Mouse (Mus musculus): ENCODE results near the gene Tbc1d2b. TPM values are rescaled to one million over a fixed set of nuclear protein-coding genes. Genes with fewer than 3 reads are reported as not detected.

Gene Tbc1d2b
- polyA plus RNA-seq, 1 experiment = 2.2 TPM

GRCm38 (mm10) chr9:90297637-90298036 lies 27.0 kb upstream of the Tbc1d2b start:
- Histone ChIP-seq H3K4me3 (ENCODE audit: control insufficient read depth, low read depth, low read length) (no peak overlapping the region), H3K4me1 (ENCODE audit: control insufficient read depth, insufficient read depth, low read length) (no peaks in the 10 kb centered on the region), H3K27me3 (ENCODE audit: control insufficient read depth, insufficient read depth, low read length) (no peaks in the 10 kb centered on the region), H3K36me3 (ENCODE audit: control insufficient read depth, insufficient read depth, low read length) (no peaks in the 10 kb centered on the region), H3K27ac (ENCODE audit: control insufficient read depth, insufficient read depth, low read depth, low read length) (no peak overlapping the region)
- TF ChIP-seq CTCF (IDR thresholded peaks at IDR 0.05; ENCODE audit: control insufficient read depth, insufficient read depth, insufficient replicate concordance, low read depth, low read length) (no peak), POLR2A (IDR thresholded peaks at IDR 0.05; ENCODE audit: control insufficient read depth, low read depth, low read length) (no peak)

DNA sequence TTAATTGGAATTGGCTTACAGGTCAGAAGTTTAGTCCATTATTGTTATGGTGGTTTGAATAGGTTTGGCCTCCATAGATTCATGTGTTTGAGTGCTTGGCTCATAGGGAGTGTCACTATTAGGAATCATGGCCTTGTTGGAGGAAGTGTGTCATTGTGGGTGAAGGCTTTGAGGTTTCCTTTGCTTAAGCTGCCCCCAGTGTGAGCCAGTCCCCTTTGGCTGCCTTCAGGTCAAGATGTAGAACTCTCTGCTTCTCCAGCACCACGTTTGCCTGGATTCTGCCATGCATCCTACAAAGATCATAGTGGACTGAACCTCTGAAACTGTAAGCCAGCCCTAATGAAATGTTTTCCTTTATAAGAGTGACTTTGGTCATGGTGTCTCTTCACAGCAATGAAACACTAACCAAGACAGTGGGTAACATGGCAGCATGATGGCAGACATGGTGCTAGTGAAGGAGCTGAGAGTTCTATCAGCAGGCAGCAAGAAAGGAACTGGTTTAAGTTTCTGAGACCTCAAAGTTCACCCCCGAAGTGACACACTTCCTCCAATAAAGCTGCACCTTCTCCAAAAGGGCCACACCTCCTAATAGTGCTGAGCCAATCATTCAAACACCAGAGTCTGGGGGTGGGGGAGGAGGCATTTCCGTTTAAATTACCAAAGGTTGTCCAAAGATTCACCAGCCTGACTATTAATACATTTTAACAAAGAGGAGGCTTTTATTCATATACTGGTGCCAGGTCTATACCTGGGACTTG lies 23.2 kb upstream of the Tbc1d2b start:
- no peak overlapping the region for H3K4me3 ChIP-seq (ENCODE audit: control insufficient read depth, low read depth, low read length)
- no peak overlapping the region for H3K27ac ChIP-seq (ENCODE audit: control insufficient read depth, insufficient read depth, low read depth, low read length)
- no peaks in the 10 kb centered on the region for H3K4me1 ChIP-seq (ENCODE audit: control insufficient read depth, insufficient read depth, low read length)
- H3K36me3 ChIP-seq (ENCODE audit: control insufficient read depth, insufficient read depth, low read length) = no peaks in the 10 kb centered on the region
- H3K27me3 ChIP-seq (ENCODE audit: control insufficient read depth, insufficient read depth, low read length) = no peaks in the 10 kb centered on the region
- TF ChIP-seq POLR2A (IDR thresholded peaks at IDR 0.05; ENCODE audit: control insufficient read depth, low read depth, low read length) (no peak), CTCF (IDR thresholded peaks at IDR 0.05; ENCODE audit: control insufficient read depth, insufficient read depth, insufficient replicate concordance, low read depth, low read length) (no peak)

DNA sequence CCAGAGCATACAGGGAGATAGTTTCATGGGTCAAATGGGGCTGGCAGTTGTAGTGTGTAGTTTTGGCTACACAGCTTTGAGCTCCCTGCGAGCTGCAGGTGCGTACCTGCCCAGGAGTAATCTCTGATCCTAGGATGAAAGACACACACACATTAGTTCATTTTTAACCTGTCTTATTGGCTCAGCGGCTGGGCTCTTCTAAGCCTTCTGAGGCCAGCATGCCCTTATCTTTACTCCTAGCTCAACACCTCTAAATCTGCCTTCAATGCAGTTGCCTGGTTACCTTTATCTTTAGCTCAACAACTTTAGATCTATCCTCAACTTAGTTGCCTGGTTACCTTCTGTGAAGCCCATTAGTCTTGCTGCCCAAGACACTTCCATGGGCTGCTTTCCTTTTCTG lies 7.8 kb upstream of the Tbc1d2b start:
- H3K27ac ChIP-seq (ENCODE audit: control insufficient read depth, insufficient read depth, low read depth, low read length) = no peak overlapping the region

DNA sequence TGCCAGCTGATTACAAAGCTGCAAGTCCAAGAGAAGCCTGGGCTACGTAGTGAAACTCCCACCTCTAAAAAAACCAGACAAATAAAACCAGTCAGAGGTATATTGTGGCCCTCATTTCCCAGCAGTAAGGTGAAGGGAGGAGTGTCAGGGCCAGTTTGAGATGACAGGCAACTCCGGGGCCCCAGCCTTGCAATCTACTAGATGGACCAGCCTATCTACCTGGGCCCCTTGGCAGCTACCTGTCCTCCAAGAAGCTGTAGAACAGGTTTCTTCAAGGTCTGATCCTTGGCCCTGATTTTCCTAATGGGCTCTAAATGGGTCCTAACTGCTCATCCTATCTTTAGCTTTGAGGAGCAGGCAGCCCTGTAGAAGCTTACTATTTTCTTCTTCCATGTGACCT lies 7.3 kb upstream of the Tbc1d2b start:
- no peak overlapping the region for H3K4me3 ChIP-seq (ENCODE audit: control insufficient read depth, low read depth, low read length)
- no peaks in the 10 kb centered on the region for H3K36me3 ChIP-seq (ENCODE audit: control insufficient read depth, insufficient read depth, low read length)
- H3K27me3 ChIP-seq (ENCODE audit: control insufficient read depth, insufficient read depth, low read length) = no peaks in the 10 kb centered on the region
- no peak overlapping the region for H3K27ac ChIP-seq (ENCODE audit: control insufficient read depth, insufficient read depth, low read depth, low read length)
- H3K4me1 ChIP-seq (ENCODE audit: control insufficient read depth, insufficient read depth, low read length) = no peaks in the 10 kb centered on the region
- TF ChIP-seq POLR2A (IDR thresholded peaks at IDR 0.05; ENCODE audit: control insufficient read depth, low read depth, low read length) (no peak), CTCF (IDR thresholded peaks at IDR 0.05; ENCODE audit: control insufficient read depth, insufficient read depth, insufficient replicate concordance, low read depth, low read length) (no peak)

More for the DNA sequence above, 7.8 kb upstream of the Tbc1d2b start:
- TF ChIP-seq CTCF (IDR thresholded peaks at IDR 0.05; ENCODE audit: control insufficient read depth, insufficient read depth, insufficient replicate concordance, low read depth, low read length) (no peak), POLR2A (IDR thresholded peaks at IDR 0.05; ENCODE audit: control insufficient read depth, low read depth, low read length) (no peak)
- Histone ChIP-seq H3K36me3 (ENCODE audit: control insufficient read depth, insufficient read depth, low read length) (no peaks in the 10 kb centered on the region), H3K27me3 (ENCODE audit: control insufficient read depth, insufficient read depth, low read length) (no peaks in the 10 kb centered on the region), H3K4me1 (ENCODE audit: control insufficient read depth, insufficient read depth, low read length) (no peaks in the 10 kb centered on the region), H3K4me3 (ENCODE audit: control insufficient read depth, low read depth, low read length) (no peak overlapping the region)

DNA sequence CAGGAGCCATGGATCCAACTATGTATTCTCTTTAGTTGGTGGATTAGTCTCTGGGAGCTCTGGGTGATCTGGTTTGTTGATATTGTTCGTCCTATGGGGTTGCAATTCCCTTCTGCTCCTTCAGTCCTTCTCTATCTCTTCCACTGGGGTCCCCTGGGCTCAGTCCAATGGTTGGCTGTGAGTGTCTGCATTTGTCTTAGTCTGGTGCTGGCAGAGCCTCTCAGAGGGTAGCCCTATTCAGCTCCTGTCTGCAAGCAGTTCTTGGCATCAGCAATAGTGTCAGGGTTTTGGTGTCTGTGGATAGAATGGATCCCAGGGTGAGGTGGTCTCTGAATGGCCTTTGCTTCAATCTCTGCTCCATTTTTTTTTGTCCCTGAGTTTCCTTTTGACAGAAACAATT lies 6.2 kb upstream of the Tbc1d2b start:
- TF ChIP-seq POLR2A (IDR thresholded peaks at IDR 0.05; ENCODE audit: control insufficient read depth, low read depth, low read length) = no peak
- no peak for TF ChIP-seq CTCF (IDR thresholded peaks at IDR 0.05; ENCODE audit: control insufficient read depth, insufficient read depth, insufficient replicate concordance, low read depth, low read length)

GRCm38 (mm10) chr9:90275906-90276305 lies 5.3 kb upstream of the Tbc1d2b start:
- Histone ChIP-seq H3K27ac (ENCODE audit: control insufficient read depth, insufficient read depth, low read depth, low read length) (no peak overlapping the region), H3K4me1 (ENCODE audit: control insufficient read depth, insufficient read depth, low read length) (no peaks in the 10 kb centered on the region), H3K36me3 (ENCODE audit: control insufficient read depth, insufficient read depth, low read length) (no peaks in the 10 kb centered on the region), H3K4me3 (ENCODE audit: control insufficient read depth, low read depth, low read length) (no peak overlapping the region), H3K27me3 (ENCODE audit: control insufficient read depth, insufficient read depth, low read length) (no peaks in the 10 kb centered on the region)
- TF ChIP-seq CTCF (IDR thresholded peaks at IDR 0.05; ENCODE audit: control insufficient read depth, insufficient read depth, insufficient replicate concordance, low read depth, low read length) (no peak), POLR2A (IDR thresholded peaks at IDR 0.05; ENCODE audit: control insufficient read depth, low read depth, low read length) (no peak)

More for the DNA sequence above, 6.2 kb upstream of the Tbc1d2b start:
- H3K4me1 ChIP-seq (ENCODE audit: control insufficient read depth, insufficient read depth, low read length) = no peaks in the 10 kb centered on the region
- no peaks in the 10 kb centered on the region for H3K27me3 ChIP-seq (ENCODE audit: control insufficient read depth, insufficient read depth, low read length)
- H3K36me3 ChIP-seq (ENCODE audit: control insufficient read depth, insufficient read depth, low read length) = no peaks in the 10 kb centered on the region
- no peak overlapping the region for H3K4me3 ChIP-seq (ENCODE audit: control insufficient read depth, low read depth, low read length)
- H3K27ac ChIP-seq (ENCODE audit: control insufficient read depth, insufficient read depth, low read depth, low read length) = no peak overlapping the region

DNA sequence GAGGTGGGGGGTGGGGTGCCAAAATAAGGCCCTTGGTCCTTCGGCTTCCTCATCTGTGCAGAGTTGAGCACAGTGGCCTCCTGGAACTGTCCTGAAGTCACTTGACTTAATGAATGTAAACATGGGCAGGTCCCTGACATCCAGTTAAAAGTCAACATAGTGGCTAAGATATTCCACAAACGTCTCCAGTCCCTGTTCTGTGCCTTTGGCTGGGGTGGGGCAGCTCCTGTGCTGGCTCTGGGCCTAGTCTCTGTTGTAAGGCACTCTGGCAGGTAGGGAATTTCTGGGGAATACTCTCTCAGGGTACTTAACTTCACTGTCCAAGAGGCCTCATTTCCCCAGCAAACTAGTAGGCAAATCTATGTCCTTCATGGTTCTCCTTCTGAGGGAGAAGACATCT lies 4.9 kb upstream of the Tbc1d2b start:
- Histone ChIP-seq H3K27ac (ENCODE audit: control insufficient read depth, insufficient read depth, low read depth, low read length) (no peak overlapping the region), H3K4me1 (ENCODE audit: control insufficient read depth, insufficient read depth, low read length) (no peaks in the 10 kb centered on the region), H3K4me3 (ENCODE audit: control insufficient read depth, low read depth, low read length) (no peak overlapping the region), H3K27me3 (ENCODE audit: control insufficient read depth, insufficient read depth, low read length) (no peaks in the 10 kb centered on the region), H3K36me3 (ENCODE audit: control insufficient read depth, insufficient read depth, low read length) (no peaks in the 10 kb centered on the region)
- TF ChIP-seq CTCF (IDR thresholded peaks at IDR 0.05; ENCODE audit: control insufficient read depth, insufficient read depth, insufficient replicate concordance, low read depth, low read length) = no peak
- no peak for TF ChIP-seq POLR2A (IDR thresholded peaks at IDR 0.05; ENCODE audit: control insufficient read depth, low read depth, low read length)

Measured in testis, adult 2 months (tissue).